Mouse (Mus musculus) ES-E14 (cell line): ENCODE results near the gene Zfp652. TPM values are rescaled to one million over a fixed set of nuclear protein-coding genes. Genes with fewer than 3 reads are reported as not detected.
A peak's percentile ranks its signal among the peaks of the same experiment; 100 is the strongest.

Experiments used
- DNase-seq: peaks from one replicate; pipeline ENCODE4 v3.0.0-alpha.2; 2013; ENCODE audit warnings: low read depth, low spot score
- H3K27ac ChIP-seq: 2 replicates; pipeline ENCODE4 v1.5.1; 2012; ENCODE audit warnings: low read depth, mild to moderate bottlenecking, low read length, moderate library complexity, mixed read lengths; ENCODE audit not compliant: poor library complexity, insufficient read depth, severe bottlenecking
- H3K36me3 ChIP-seq: 2 replicates; pipeline ENCODE4 v1.6.1; 2012; ENCODE audit warnings: mild to moderate bottlenecking, low read length, moderate library complexity, mixed read lengths; ENCODE audit not compliant: control insufficient read depth, poor library complexity, insufficient read depth, severe bottlenecking
- H3K4me1 ChIP-seq, 2 experiments: fragments of 150-350 bp in 1 of 2; sonication (generic) in 1 of 2; 2 replicates each; pipeline ENCODE4 v1.6.1; 2012; ENCODE audit warnings: low read length in 2 of 2, mild to moderate bottlenecking in 1 of 2, mixed read lengths in 1 of 2; ENCODE audit not compliant: control insufficient read depth in 2 of 2, insufficient read depth in 2 of 2, poor library complexity in 1 of 2
- H3K4me3 ChIP-seq, 2 experiments: fragments of 150-350 bp in 1 of 2; sonication (generic) in 1 of 2; 2 replicates each; pipeline ENCODE4 v1.5.1; 2012; ENCODE audit warnings: low read length in 2 of 2, low read depth in 1 of 2, mild to moderate bottlenecking in 1 of 2, mixed read lengths in 1 of 2; ENCODE audit not compliant: insufficient read depth in 1 of 2, poor library complexity in 1 of 2, severe bottlenecking in 1 of 2
- H3K9ac ChIP-seq: 2 replicates; pipeline ENCODE4 v1.6.1; 2012; ENCODE audit warnings: low read depth, mild to moderate bottlenecking, low read length, mixed read lengths; ENCODE audit not compliant: poor library complexity, insufficient read depth, severe bottlenecking
- H3K9me3 ChIP-seq: fragments of 150-350 bp; sonication (generic); 2 replicates; pipeline ENCODE4 v1.6.1; 2012; ENCODE audit warnings: low read depth, mild to moderate bottlenecking, low read length; ENCODE audit not compliant: control insufficient read depth, insufficient read depth
- CHD2 ChIP-seq: IDR thresholded peaks from 2 replicates; pipeline ENCODE4 v1.6.1; 2014; ENCODE audit warnings: mild to moderate bottlenecking, low read depth, low read length, inconsistent platforms
- HCFC1 ChIP-seq: IDR thresholded peaks from 2 replicates; pipeline ENCODE4 v1.6.1; 2012; ENCODE audit warnings: low read length, inconsistent platforms, borderline replicate concordance; ENCODE audit not compliant: insufficient read depth
- MAFK ChIP-seq: IDR thresholded peaks from 2 replicates; pipeline ENCODE4 v1.6.1; 2014; ENCODE audit warnings: mild to moderate bottlenecking, low read depth, low read length, inconsistent platforms; ENCODE audit not compliant: insufficient read depth
- ZC3H11A ChIP-seq: IDR thresholded peaks from 2 replicates; pipeline ENCODE4 v1.6.1; 2012; ENCODE audit warnings: low read depth, mild to moderate bottlenecking, inconsistent platforms, low read length, borderline replicate concordance
- ZNF384 ChIP-seq: IDR thresholded peaks from 2 replicates; pipeline ENCODE4 v1.6.1; 2012; ENCODE audit warnings: low read depth, low read length, inconsistent platforms
- in situ Hi-C, 2 experiments: fragments of 600-800 bp; cut with MboI; formaldehyde crosslinking; loops; one replicate each; pipeline ENCODE4 v1.15.1; 2025; ENCODE audit warnings: low sequenced_read_pairs in 2 of 2, inconsistent platforms in 1 of 2; ENCODE audit not compliant: unreplicated experiment in 2 of 2
- total RNA-seq: library from RNA; depleted of rRNA; stranded (reverse); fragments of 300-350 nt; gene quantifications from 2 replicates; pipeline ENCODE4 v1.2.3, GENCODE M21; 2012

The Zfp652 gene
- total RNA-seq, 1 experiment: 26.9 TPM

GRCm38 (mm10) chr11:95860071-95860490, 147.6 kb downstream of the Zfp652 start:
- DNase-seq: no peak
- Histone ChIP-seq H3K4me1 (peaks cover 0 to 9% of the 10 kb centered on the region in 2 experiments; a peak in 1 of 4 replicates), H3K4me3 (peak overlapping the region; percentile 72 to 83), H3K9me3 (no peaks in the 10 kb centered on the region), H3K27ac (no peak overlapping the region), H3K9ac (peak overlapping the region; percentile 87; the same call in 1 of the 2 replicates), H3K36me3 (peaks cover 11% of the 10 kb centered on the region; the same call in 1 of the 2 replicates)
- no peak for TF ChIP-seq ZC3H11A
- no peak for TF ChIP-seq CHD2
- no peak for TF ChIP-seq ZNF384
- TF ChIP-seq MAFK: no peak
- TF ChIP-seq HCFC1: no peak
- in situ Hi-C loops: no loop called here

- no peak for DNase-seq
- H3K9me3 ChIP-seq: no peaks in the 10 kb centered on the region
- in situ Hi-C loops: no loop called here
- TF ChIP-seq ZC3H11A: no peak
- TF ChIP-seq MAFK: no peak
- no peak for TF ChIP-seq HCFC1
- TF ChIP-seq CHD2: no peak
- no peak for TF ChIP-seq ZNF384
- H3K36me3 ChIP-seq: peaks cover 11% of the 10 kb centered on the region; the same call in 1 of the 2 replicates
- no peak overlapping the region for H3K4me3 ChIP-seq
- H3K9ac ChIP-seq: no peak overlapping the region
- H3K4me1 ChIP-seq: peaks cover 7 to 9% of the 10 kb centered on the region in 2 experiments; a peak in 3 of 4 replicates
- no peak overlapping the region for H3K27ac ChIP-seq
Observed at GRCm38 (mm10) chr11:95861397-95861796, 148.9 kb downstream of the Zfp652 start.

GRCm38 (mm10) chr11:95869442-95869841, 157.0 kb downstream of the Zfp652 start:
- TF ChIP-seq ZNF384 (no peak), MAFK (no peak), HCFC1 (no peak), CHD2 (no peak), ZC3H11A (no peak)

GRCm38 (mm10) chr11:95869918-95870470, 157.5 kb downstream of the Zfp652 start:
- in situ Hi-C loops: no loop called here
- Histone ChIP-seq H3K9ac (no peak overlapping the region), H3K9me3 (no peaks in the 10 kb centered on the region), H3K36me3 (peaks cover 5% of the 10 kb centered on the region; the same call in 1 of the 2 replicates), H3K4me1 (peaks cover 2 to 8% of the 10 kb centered on the region in 2 experiments; a peak in 3 of 4 replicates), H3K4me3 (no peak overlapping the region), H3K27ac (no peak overlapping the region)
- DNase-seq: no peak
- TF ChIP-seq ZC3H11A: no peak
- TF ChIP-seq ZNF384: no peak
- TF ChIP-seq CHD2: no peak
- TF ChIP-seq MAFK: no peak
- TF ChIP-seq HCFC1: no peak

More at GRCm38 (mm10) chr11:95869442-95869841, 157.0 kb downstream of the Zfp652 start:
- Histone ChIP-seq H3K4me3 (no peak overlapping the region), H3K9ac (no peak overlapping the region), H3K36me3 (peaks cover 5% of the 10 kb centered on the region; the same call in 1 of the 2 replicates), H3K4me1 (peaks cover 2 to 8% of the 10 kb centered on the region in 2 experiments; a peak in 3 of 4 replicates), H3K9me3 (no peaks in the 10 kb centered on the region), H3K27ac (no peak overlapping the region)
- DNase-seq: no peak
- in situ Hi-C loops: no loop called here
